Mouse (Mus musculus): ENCODE results near the gene Pkp1.

The Pkp1 gene

GRCm38 (mm10) chr1:135909381-135909780, 9.6 kb downstream of the Pkp1 start:
- no peak for DNase-seq (ENCODE audit: low spot score in 2 of 2)

DNA sequence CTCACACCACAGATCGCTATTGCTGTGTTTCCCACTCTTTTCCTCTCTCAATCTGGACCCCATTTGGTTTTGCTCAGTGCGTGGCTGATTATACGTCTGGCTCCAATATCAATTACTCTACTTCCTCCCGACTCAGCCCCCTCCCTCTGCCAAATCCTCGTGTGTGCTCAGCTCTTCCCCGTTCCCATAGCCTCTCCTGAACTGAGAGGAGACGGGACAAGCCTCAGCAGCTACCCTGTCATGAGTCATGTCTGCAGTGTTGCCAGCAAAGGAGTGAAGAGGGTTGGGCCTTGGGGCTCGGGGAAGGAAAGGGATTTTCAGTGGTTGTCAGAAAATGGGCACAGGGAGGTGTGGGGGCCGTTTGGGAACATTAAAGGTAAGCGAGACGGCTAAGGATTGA, 12.3 kb downstream of the Pkp1 start:
- no peak for DNase-seq (ENCODE audit: low spot score in 2 of 2)

- no peak for DNase-seq (ENCODE audit: low spot score in 2 of 2)
Observed at GRCm38 (mm10) chr1:135899991-135900515, 19.0 kb downstream of the Pkp1 start.

GRCm38 (mm10) chr1:135899295-135899694, 19.7 kb downstream of the Pkp1 start:
- no peak for DNase-seq (ENCODE audit: low spot score in 2 of 2)

DNA sequence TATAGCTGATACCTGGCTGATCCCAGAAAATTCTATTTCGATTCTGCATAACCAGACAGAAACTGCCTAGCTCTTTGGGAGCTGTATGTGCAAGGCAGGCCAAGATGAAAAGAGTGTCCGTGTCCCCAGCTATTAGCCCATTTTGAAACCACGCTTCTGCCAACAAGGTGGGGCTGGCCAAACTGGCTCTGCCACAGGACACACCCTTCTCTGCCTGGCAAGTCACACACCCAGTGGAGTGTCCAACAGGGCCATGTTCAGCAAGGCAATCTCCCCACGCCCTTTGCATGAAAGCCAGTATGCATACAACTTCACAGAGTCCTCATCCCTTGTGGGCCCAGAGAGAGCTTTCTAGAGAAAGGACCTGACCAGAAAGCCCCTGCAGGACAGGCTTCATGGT, 23.6 kb downstream of the Pkp1 start:
- DNase-seq (ENCODE audit: low spot score in 2 of 2) = no peak

GRCm38 (mm10) chr1:135893377-135893776, 25.6 kb downstream of the Pkp1 start:
- DNase-seq (ENCODE audit: low spot score in 2 of 2) = no peak

GRCm38 (mm10) chr1:135892764-135893163, 26.2 kb downstream of the Pkp1 start:
- DNase-seq (ENCODE audit: low spot score in 2 of 2) = no peak

GRCm38 (mm10) chr1:135892233-135892632, 26.8 kb downstream of the Pkp1 start:
- no peak for DNase-seq (ENCODE audit: low spot score in 2 of 2)

GRCm38 (mm10) chr1:135891424-135892216, 27.4 kb downstream of the Pkp1 start:
- no peak for DNase-seq (ENCODE audit: low spot score in 2 of 2)

- no peak for DNase-seq (ENCODE audit: low spot score in 2 of 2)
Observed at GRCm38 (mm10) chr1:135889461-135890185, 29.4 kb downstream of the Pkp1 start.

DNA sequence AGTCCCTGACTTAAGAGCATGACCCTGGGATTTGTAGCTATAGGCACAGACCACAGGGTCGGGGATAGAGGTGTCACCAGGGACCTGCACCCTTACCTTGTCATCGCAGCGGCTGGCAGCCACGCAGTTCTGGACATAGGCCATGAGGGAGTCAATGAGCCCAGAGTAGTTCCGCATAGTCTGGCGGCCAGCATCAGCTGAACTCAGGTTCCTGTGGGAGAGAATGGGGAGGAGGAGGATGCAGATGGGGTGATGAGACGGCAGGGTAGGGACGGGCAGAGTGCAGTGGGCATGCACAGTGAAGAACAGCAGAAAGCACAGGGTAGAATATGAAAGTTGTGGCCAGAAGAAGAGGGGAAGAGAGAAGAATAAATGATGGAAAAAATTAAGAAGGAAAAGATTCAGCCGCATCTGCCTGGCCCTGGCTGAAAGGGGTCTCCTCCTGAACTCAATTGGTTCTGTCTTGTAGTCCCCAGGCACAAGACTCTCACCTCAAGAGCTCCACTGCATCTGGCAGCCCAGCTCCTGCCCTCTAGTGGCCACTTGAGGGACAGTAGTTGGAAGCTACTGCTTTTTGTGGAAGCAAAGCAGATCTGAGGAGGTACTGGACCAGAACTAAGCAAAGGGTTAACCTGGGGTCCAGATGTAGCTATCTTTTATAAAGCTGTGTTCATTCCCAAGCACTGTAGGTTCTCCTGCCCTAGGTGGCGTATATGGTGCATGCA, 36.5 kb downstream of the Pkp1 start:
- peak; percentile 52 to 59 for DNase-seq (ENCODE audit: low spot score in 2 of 2)

DNA sequence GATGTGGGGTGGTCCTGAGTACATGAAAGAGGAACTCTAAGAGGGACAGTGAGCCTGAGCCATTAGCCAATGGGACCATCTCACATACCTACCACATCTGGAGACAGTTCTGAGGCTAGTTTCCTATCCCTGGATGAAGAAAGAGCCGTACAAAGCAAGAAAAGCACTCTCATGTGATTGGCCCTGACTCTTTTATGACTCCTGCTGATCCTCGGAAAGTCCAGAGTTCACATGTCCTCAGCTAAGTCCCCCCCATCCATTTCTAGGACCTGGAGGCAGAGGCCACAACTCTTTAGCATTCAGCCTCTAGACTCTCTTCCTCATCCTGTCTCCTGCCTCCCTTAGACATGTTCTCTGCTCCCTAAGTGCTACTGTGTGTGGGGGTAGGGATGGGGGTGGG, 41.8 kb downstream of the Pkp1 start:
- DNase-seq (ENCODE audit: low spot score in 2 of 2) = no peak

DNA sequence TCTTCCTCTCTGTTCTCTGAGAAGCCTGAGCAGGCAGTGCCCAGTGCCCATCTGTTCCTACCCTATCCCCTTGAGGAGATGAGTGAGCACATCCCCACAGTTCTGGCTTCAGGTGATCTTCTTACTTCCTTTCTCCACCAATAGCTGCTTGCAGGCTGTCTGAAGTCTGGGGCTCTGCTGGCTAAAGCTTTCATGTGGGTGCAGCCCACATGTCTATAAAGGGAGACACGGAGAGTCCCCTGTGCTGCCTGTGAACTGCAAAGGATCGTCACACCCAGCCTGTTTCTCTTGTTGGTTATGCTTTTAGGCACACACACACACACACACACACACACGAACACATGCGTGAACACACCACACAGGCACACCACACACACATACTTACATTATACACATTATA, 46.0 kb downstream of the Pkp1 start:
- no peak for DNase-seq (ENCODE audit: low spot score in 2 of 2)

DNA sequence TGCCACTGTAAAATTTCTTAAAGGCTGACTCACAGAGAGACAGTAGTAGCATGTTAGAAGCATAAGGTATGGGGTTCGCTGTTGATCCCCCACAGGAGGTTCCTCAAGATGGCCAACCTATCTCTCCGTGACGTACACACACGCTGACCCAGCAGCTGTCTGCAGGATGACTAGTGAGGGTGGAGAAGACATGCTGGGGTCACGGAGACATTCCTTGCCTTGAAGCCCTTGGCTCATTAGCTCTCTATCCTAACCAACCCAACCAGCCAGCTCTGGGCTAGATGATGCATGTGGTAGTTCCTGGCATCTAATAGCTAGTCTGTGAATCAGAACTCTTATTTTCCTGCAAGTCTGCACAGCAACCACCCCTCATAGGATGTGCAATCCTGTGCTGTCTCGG, 50.4 kb downstream of the Pkp1 start:
- DNase-seq (ENCODE audit: low spot score in 2 of 2) = no peak

DNA sequence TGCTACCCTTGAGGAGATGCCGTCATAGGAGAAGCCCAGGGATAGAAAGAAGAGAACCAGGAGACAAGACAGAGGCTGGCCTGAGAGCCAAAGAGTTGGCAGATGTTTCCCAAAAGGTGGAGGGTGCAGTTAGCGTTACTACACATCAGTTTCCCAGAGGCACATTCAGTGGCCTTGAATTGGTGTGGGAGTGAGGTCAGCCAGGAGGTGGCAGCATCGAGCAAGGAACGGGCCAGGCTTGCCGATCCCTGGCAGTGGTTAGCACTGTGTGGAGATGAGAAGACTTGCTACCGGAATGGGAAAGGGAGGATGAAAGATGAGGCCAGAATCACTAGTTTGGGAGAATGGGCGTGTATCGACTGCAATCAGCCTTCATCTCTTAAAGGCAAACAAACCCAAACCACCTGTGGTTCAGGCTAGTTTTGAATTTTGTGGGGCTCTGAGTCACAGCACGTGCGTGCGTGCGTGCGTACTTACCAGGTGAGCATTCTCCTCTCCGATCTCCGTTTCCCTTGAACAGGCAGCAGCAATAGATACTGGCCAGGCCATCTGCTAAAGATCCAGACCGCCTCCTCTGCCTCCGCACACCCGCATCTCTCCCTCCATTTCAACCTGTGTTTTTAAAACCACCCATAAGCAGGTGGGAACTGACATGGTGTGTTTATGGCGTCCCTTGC, 53.4 kb downstream of the Pkp1 start:
- peak; percentile 67 to 81 for DNase-seq (ENCODE audit: low spot score in 2 of 2)

GRCm38 (mm10) chr1:135864830-135865229, 54.2 kb downstream of the Pkp1 start:
- no peak for DNase-seq (ENCODE audit: low spot score in 2 of 2)

DNA sequence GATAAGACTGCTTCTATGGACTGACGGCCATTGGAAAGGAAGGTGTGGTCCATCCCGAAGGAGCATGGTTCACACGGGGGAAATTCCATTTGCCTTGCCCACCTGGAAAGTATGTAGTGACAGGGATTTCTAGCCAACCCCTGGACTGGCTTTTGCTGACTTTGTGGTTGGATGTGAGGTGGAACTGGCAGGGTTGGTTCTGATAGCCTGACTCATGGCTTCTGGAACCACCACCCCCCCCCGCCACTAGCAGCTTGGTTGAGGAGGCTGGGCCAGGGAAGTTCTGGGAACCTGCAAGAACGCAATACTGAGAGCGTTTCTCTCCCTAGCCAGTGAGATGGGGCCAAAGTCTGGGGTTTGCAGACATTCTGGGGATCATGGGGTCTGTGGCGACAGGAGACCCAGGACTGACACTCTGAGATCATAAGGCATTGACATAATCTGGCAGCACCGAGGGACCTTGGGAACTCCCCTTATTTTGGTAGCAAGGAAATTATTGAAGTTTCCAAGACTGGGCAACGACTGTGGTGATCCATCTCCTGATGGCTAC, 55.1 kb downstream of the Pkp1 start:
- no peak for DNase-seq (ENCODE audit: low spot score in 2 of 2)

DNA sequence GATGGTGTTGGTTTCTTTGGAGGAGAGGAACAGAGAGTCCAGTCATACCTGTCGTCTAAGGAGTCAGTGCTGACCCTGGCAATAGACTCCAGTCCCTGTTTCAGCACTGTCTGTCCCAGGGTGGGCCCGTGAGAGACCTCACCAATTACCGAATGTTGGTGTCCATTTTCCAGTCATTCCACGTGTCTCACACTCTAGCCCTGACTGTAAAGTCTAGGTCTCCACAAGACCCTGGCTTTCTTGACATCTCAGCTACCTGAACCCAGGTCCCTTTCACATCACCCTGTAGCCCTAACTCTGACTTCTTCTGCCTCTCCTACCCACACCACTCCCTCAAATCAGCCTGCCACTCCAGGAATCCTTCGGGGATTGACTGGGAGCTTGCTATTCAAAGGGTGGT, 56.4 kb downstream of the Pkp1 start:
- DNase-seq (ENCODE audit: low spot score in 2 of 2) = no peak

- no peak for DNase-seq (ENCODE audit: low spot score in 2 of 2)
Observed at GRCm38 (mm10) chr1:135861980-135862552, 56.9 kb downstream of the Pkp1 start.

GRCm38 (mm10) chr1:135861091-135861490, 57.9 kb downstream of the Pkp1 start:
- DNase-seq (ENCODE audit: low spot score in 2 of 2) = no peak

GRCm38 (mm10) chr1:135858533-135858932, 60.5 kb downstream of the Pkp1 start:
- DNase-seq (ENCODE audit: low spot score in 2 of 2) = no peak
